Mouse (Mus musculus) embryonic stem cell, embryonic (primary cell): Measurements from ENCODE around the gene Sumo3.

Experiments used
- CTCF ChIA-PET, 4 experiments: fragments of 300-600 bp in 2 of 4; fragments of 350-600 bp in 2 of 4; sonication (Branson Sonifier 250); formaldehyde crosslinking; loops; one replicate each; lab custom pipeline; 2022; ENCODE audit warnings: inconsistent platforms in 2 of 4; lab: Charles Lee
- POLR2A ChIA-PET, 4 experiments: fragments of 300-600 bp in 2 of 4; fragments of 350-600 bp in 2 of 4; sonication (Branson Sonifier 250); formaldehyde crosslinking; loops; one replicate each; lab custom pipeline; 2022; ENCODE audit warnings: antibody characterized with exemption in 4 of 4, inconsistent platforms in 1 of 4; lab: Charles Lee

Gene Sumo3

GRCm38 (mm10) chr10:77605908-77606826, at the start of gene Sumo3, which contains the start of gene Gm49325:
TSS of gene Sumo3 (plus strand) at chr10:77606097.
TSS of gene Gm49325 (plus strand) at chr10:77606197.
- ChIA-PET CTCF (interaction anchor here (0.6 to 3.8 kb wide), 23 partner anchors 8 to 413 kb away, joined by 3 to 35 read pairs (median 5); partner anchors contain the start of genes Pttg1ip (in 2 of the 4) and Ube2g2 (in 1 of the 4)), POLR2A (interaction anchor here (0.6 to 6.9 kb wide), 35 partner anchors 9 to 258 kb away, joined by 3 to 80 read pairs (median 8); partner anchors contain the start of genes Pttg1ip (in 4 of the 4) and Ube2g2 (in 3 of the 4))

DNA sequence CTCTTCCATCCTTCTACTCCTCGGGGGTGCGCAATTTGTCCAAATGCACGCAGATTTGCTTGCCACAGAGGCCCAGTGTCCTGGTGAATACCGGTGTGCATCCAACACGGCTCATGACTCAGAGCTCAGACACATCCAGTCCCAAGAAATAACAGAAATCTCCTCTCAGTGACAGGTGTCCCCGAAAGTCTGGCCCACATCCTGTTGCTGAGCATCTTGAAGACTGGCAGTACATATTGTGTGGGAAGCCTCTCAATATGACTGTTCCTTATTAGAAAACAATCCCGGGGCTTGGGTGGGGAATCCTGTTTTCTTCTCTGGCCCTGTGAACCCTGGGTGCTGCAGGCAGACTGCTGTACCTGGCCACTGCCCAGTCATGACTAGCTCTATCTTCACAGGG, 49.3 kb upstream of the Sumo3 start:
- CTCF ChIA-PET, result interaction anchor here in 3 of 4 experiments (1.9 to 2.7 kb wide), 3 partner anchors 10 to 14 kb away, joined by 8 to 11 read pairs (median 11); no protein-coding TSS in a partner anchor
- POLR2A ChIA-PET, result interaction anchor here in 2 of 4 experiments (1.3 to 1.7 kb wide), 2 partner anchors 13 to 24 kb away, joined by 3 to 5 read pairs; no protein-coding TSS in a partner anchor

DNA sequence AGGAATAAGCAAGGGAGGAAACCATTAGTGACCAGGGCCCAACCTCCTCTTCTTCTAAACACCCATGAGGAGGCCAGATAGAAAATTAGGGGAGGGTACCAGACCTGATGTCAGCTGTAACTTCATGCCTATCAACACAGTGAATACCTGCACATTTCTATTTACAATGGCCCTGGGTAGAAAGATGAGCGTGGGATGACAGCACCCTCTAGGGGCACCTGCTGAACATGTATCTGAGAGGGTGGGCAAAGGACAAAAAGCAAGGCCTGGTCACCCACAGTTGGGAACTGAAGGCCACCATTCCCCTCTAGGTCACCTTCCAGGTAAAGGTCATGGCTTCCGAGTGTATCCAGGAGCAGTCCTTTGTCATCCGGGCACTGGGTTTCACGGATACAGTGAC, 48.3 kb upstream of the Sumo3 start:
- POLR2A ChIA-PET, result interaction anchor here in 2 of 4 experiments (0.5 to 1.7 kb wide), 3 partner anchors 12 to 43 kb away, joined by 3 to 5 read pairs (median 3); no protein-coding TSS in a partner anchor

GRCm38 (mm10) chr10:77560090-77560489, 45.8 kb upstream of the Sumo3 start:
- ChIA-PET POLR2A (interaction anchor here in 2 of 4 experiments (0.8 to 1.4 kb wide), 2 partner anchors 12 to 21 kb away, joined by 3 read pairs; partner anchors contain the start of gene Pttg1ip (in 1 of the 2)), CTCF (interaction anchor here in 1 of 4 experiments (0.9 kb wide), 1 partner anchor 12 kb away, joined by 5 read pairs; no protein-coding TSS in a partner anchor)

More for the DNA sequence above, 48.3 kb upstream of the Sumo3 start:
- CTCF ChIA-PET, result interaction anchor here (0.7 to 2.7 kb wide), 8 partner anchors 9 to 15 kb away, joined by 3 to 11 read pairs (median 5); no protein-coding TSS in a partner anchor

GRCm38 (mm10) chr10:77560830-77561229, 45.1 kb upstream of the Sumo3 start:
- ChIA-PET POLR2A (interaction anchor here in 2 of 4 experiments (0.5 to 0.8 kb wide), 2 partner anchors 20 to 852 kb away, joined by 3 read pairs; partner anchors contain the start of genes Pttg1ip (in 1 of the 2) and Rrp1 (in 1 of the 2)), CTCF (interaction anchor here in 2 of 4 experiments (0.5 to 0.9 kb wide), 2 partner anchors 12 to 17 kb away, joined by 3 to 5 read pairs; no protein-coding TSS in a partner anchor)

DNA sequence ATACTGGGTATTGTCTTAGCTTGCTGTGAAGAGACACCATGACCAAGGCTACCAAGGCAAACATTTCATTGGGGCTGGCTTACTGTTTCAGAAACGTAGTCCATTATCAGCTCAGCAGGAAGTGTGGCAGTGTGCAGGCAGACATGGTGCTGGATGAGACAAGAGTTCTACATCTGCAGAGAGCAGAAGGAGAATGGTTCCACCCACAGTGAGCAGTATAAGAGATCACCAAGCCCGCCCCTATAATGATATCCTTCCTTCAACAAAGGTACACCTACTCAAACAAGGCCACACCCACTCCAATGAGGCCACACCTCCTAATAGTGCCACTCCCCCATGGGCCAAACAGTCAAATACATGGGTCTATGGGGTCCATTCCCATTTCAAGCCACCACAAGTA, 44.4 kb upstream of the Sumo3 start:
- ChIA-PET POLR2A (interaction anchor here in 1 of 4 experiments (0.5 kb wide), 1 partner anchor 851 kb away, joined by 3 read pairs; the partner anchor contains the start of gene Rrp1), CTCF (no interaction called here)

GRCm38 (mm10) chr10:77565005-77565404, 40.9 kb upstream of the Sumo3 start:
- ChIA-PET POLR2A (interaction anchor here in 2 of 4 experiments (0.8 to 4.5 kb wide), 2 partner anchors 16 to 17 kb away, joined by 3 to 30 read pairs; partner anchors contain the start of gene Pttg1ip (in 1 of the 2)), CTCF (interaction anchor here in 2 of 4 experiments (1.3 to 2.3 kb wide), 3 partner anchors 16 to 22 kb away, joined by 4 to 24 read pairs (median 16); partner anchors contain the start of gene Pttg1ip (in 1 of the 2))

- ChIA-PET POLR2A (interaction anchor here in 3 of 4 experiments (0.6 to 4.5 kb wide), 9 partner anchors 14 to 86 kb away, joined by 3 to 30 read pairs (median 4); partner anchors contain the start of gene Pttg1ip (in 1 of the 3)), CTCF (interaction anchor here (0.6 to 2.3 kb wide), 43 partner anchors 8 to 943 kb away, joined by 3 to 24 read pairs (median 4); partner anchors contain the start of genes Pttg1ip (in 3 of the 4), Col6a2 (in 1 of the 4) and Fam207a (in 1 of the 4))
Measured at GRCm38 (mm10) chr10:77566651-77567050, 39.2 kb upstream of the Sumo3 start.

GRCm38 (mm10) chr10:77569481-77569880, 36.4 kb upstream of the Sumo3 start:
- ChIA-PET POLR2A (interaction anchor here in 3 of 4 experiments (1.0 to 5.1 kb wide), 7 partner anchors 12 to 36 kb away, joined by 3 to 110 read pairs (median 5); partner anchors contain the start of gene Pttg1ip (in 3 of the 3)), CTCF (interaction anchor here (0.6 to 2.8 kb wide), 9 partner anchors 10 to 62 kb away, joined by 3 to 14 read pairs (median 3); no protein-coding TSS in a partner anchor)

GRCm38 (mm10) chr10:77569973-77570658, 35.8 kb upstream of the Sumo3 start:
- ChIA-PET CTCF (interaction anchor here (0.6 to 2.8 kb wide), 12 partner anchors 9 to 61 kb away, joined by 3 to 14 read pairs (median 4); no protein-coding TSS in a partner anchor), POLR2A (interaction anchor here in 3 of 4 experiments (0.9 to 5.1 kb wide), 9 partner anchors 11 to 38 kb away, joined by 3 to 110 read pairs (median 5); partner anchors contain the start of gene Pttg1ip (in 3 of the 3))

DNA sequence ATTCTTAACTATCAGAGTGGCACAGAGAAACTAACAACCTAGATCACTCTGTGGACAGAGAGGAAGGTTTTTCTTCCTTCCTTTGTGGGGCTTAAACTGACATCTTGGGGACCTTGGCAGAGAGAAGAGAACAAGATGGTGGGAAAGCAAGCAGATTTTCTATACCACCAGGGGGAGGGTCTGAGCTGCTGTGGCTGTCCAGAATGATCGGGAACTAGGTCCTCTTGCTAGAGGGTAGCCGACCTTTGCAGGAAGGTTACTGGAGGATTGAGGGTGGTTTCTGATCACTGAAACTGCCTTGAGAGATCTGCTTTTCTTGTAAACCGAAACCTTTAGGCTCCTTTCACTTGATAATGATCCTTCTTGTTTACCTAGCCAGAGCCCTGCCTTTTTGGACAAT, 33.7 kb upstream of the Sumo3 start:
- CTCF ChIA-PET, result interaction anchor here (0.6 to 2.2 kb wide), 34 partner anchors 8 to 441 kb away, joined by 3 to 28 read pairs (median 4); partner anchors contain the start of gene Pttg1ip (in 2 of the 4)
- POLR2A ChIA-PET, result interaction anchor here (0.7 to 5.1 kb wide), 29 partner anchors 9 to 330 kb away, joined by 3 to 110 read pairs (median 4); partner anchors contain the start of genes Pttg1ip (in 4 of the 4) and Ube2g2 (in 1 of the 4)

DNA sequence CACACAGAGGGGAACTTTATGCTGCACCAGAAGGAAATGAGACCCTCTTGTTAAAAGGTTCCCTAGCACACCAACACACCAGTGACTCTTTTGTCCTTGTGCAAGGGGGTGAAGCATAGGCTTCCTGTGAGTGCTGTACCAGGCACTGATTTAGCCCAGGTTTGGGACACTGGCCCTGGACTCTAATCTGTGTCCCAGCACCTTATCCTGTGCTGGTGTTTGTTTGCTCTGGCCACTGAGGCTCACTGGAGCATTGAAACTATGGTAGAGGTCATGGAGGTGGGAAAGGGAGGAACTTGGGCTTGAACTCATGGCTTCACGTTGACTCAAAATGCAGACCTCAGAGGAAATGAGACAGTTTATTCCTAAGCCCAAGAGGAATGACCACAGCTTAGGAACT, 32.7 kb upstream of the Sumo3 start:
- ChIA-PET POLR2A (interaction anchor here (0.8 to 5.1 kb wide), 24 partner anchors 8 to 329 kb away, joined by 3 to 110 read pairs (median 6); partner anchors contain the start of genes Pttg1ip (in 4 of the 4) and Ube2g2 (in 1 of the 4)), CTCF (interaction anchor here in 3 of 4 experiments (0.9 to 2.2 kb wide), 13 partner anchors 8 to 56 kb away, joined by 3 to 28 read pairs (median 5); partner anchors contain the start of gene Pttg1ip (in 1 of the 3))

DNA sequence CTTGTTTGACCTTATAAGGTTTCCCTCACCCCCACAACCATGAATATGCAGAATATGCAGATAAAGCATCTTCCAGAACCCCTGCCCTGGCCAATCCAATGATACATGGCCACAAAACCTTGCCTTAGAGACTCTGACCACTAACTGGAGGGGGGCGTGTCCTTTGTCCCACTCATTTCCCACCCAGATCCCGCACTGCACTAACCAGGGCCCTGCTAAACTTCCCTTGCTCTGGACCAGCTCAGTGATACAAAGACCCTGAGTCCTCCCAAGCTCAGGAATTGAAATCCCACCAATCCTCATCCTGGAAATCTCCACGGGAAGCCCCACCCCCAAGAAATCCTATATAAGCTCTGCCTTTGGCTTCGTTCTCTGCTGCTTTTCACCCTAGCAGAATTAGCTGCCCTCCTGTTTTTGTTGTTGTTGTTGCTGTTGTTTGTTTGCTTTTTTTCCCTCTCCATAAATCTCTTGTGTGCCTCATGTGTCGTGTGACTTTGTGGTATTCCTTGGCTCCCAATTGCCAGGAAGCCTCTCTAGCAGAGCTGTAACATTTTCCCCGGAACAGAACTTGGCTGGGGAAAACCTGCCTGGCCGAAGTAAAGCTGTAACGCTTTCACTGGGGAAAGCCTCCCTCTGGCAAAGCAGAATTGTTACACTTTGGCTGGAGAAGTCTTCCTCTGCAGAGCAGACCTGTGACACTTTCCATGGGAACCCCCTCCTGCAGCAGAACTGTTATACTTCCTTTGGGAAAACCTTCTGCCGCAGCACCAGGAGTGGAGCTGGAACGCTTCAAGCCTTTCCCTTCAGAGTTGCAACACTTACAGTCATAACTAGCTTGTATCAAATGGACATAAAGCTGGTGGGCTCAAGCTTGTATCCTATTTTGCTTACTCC, 25.6 kb upstream of the Sumo3 start:
- POLR2A ChIA-PET, result interaction anchor here (0.7 to 6.8 kb wide), 34 partner anchors 8 to 429 kb away, joined by 3 to 110 read pairs (median 10); partner anchors contain the start of genes Ube2g2 (in 2 of the 4), Pfkl (in 1 of the 4) and Pofut2 (in 1 of the 4)

GRCm38 (mm10) chr10:77581023-77581407, 24.9 kb upstream of the Sumo3 start:
- POLR2A ChIA-PET, result interaction anchor here (0.6 to 6.8 kb wide), 54 partner anchors 9 to 845 kb away, joined by 3 to 110 read pairs (median 6); partner anchors contain the start of genes Ube2g2 (in 3 of the 4), Pcbp3 (in 1 of the 4) and Pfkl (in 1 of the 4)
- CTCF ChIA-PET, result interaction anchor here (0.7 to 3.8 kb wide), 18 partner anchors 9 to 429 kb away, joined by 3 to 44 read pairs (median 6); partner anchors contain the start of gene Pfkl (in 1 of the 4)

More for the DNA sequence above, 25.6 kb upstream of the Sumo3 start:
- CTCF ChIA-PET, result interaction anchor here in 3 of 4 experiments (0.5 to 3.8 kb wide), 17 partner anchors 8 to 873 kb away, joined by 3 to 44 read pairs (median 6); partner anchors contain the start of gene Pfkl (in 1 of the 3)
